Mouse (Mus musculus): ENCODE data around the gene Tm9sf3. TPM values are rescaled to one million over a fixed set of nuclear protein-coding genes. Genes with fewer than 3 reads are reported as not detected.

The Tm9sf3 gene
- polyA plus RNA-seq, 1 experiment from 2014 or later = 87.9 TPM

- Histone ChIP-seq H3K27ac (replicated peaks) (no peak overlapping the region), H3K27me3 (replicated peaks) (peaks cover 14% of the 10 kb centered on the region; the same call in 1 of the 2 replicates), H3K4me1 (peaks cover 21% of the 10 kb centered on the region), H3K9ac (no peak overlapping the region), H3K4me2 (no peak overlapping the region), H3K9me3 (no peaks in the 10 kb centered on the region), H3K4me3 (no peak overlapping the region), H3K36me3 (no peaks in the 10 kb centered on the region)
- 36% methylated on average over 6 of the region's 6 CpGs for WGBS
- ATAC-seq (ENCODE audit: extremely low read depth, insufficient number of reproducible peaks, low FRiP score, low TSS enrichment) = no peak
Observed at GRCm38 (mm10) chr19:41284515-41284914, 20.7 kb upstream of the Tm9sf3 start.

- Histone ChIP-seq H3K9ac (peak overlapping the region; percentile 14; the same call in 1 of the 2 replicates), H3K9me3 (no peaks in the 10 kb centered on the region), H3K4me1 (peaks cover 21% of the 10 kb centered on the region), H3K27me3 (replicated peaks) (peaks cover 14% of the 10 kb centered on the region; the same call in 1 of the 2 replicates), H3K36me3 (no peaks in the 10 kb centered on the region), H3K4me3 (no peak overlapping the region), H3K4me2 (peak overlapping the region; percentile 37), H3K27ac (replicated peaks) (no peak overlapping the region; the same call in 1 of the 2 replicates)
- no peak for ATAC-seq (ENCODE audit: extremely low read depth, insufficient number of reproducible peaks, low FRiP score, low TSS enrichment)
- 51% methylated on average over 5 of the region's 5 CpGs for WGBS
Observed at GRCm38 (mm10) chr19:41282718-41283117, 18.9 kb upstream of the Tm9sf3 start.

GRCm38 (mm10) chr19:41282216-41282615, 18.4 kb upstream of the Tm9sf3 start:
- WGBS = 72% methylated on average over 4 of the region's 4 CpGs
- Histone ChIP-seq H3K4me1 (peaks cover 21% of the 10 kb centered on the region), H3K4me2 (no peak overlapping the region), H3K9me3 (no peaks in the 10 kb centered on the region), H3K9ac (no peak overlapping the region), H3K36me3 (no peaks in the 10 kb centered on the region), H3K27ac (replicated peaks) (no peak overlapping the region; the same call in 1 of the 2 replicates), H3K4me3 (no peak overlapping the region), H3K27me3 (replicated peaks) (peaks cover 9% of the 10 kb centered on the region; the same call in 1 of the 2 replicates)
- ATAC-seq (ENCODE audit: extremely low read depth, insufficient number of reproducible peaks, low FRiP score, low TSS enrichment) = no peak

- Histone ChIP-seq H3K4me2 (no peak overlapping the region), H3K27ac (replicated peaks) (no peak overlapping the region), H3K4me3 (no peak overlapping the region), H3K36me3 (no peaks in the 10 kb centered on the region), H3K9me3 (no peaks in the 10 kb centered on the region), H3K4me1 (peaks cover 21% of the 10 kb centered on the region), H3K9ac (no peak overlapping the region), H3K27me3 (replicated peaks) (no peaks in the 10 kb centered on the region)
- WGBS = 66% methylated on average over 8 of the region's 8 CpGs
- ATAC-seq (ENCODE audit: extremely low read depth, insufficient number of reproducible peaks, low FRiP score, low TSS enrichment) = no peak
Observed at GRCm38 (mm10) chr19:41279724-41280244, 16.0 kb upstream of the Tm9sf3 start.

GRCm38 (mm10) chr19:41278606-41279005, 14.8 kb upstream of the Tm9sf3 start:
- H3K27me3 ChIP-seq (replicated peaks) = no peaks in the 10 kb centered on the region
- H3K36me3 ChIP-seq = no peaks in the 10 kb centered on the region
- peaks cover 17% of the 10 kb centered on the region for H3K4me1 ChIP-seq
- no peak overlapping the region for H3K9ac ChIP-seq
- no peak overlapping the region for H3K4me2 ChIP-seq
- no peak for ATAC-seq (ENCODE audit: extremely low read depth, insufficient number of reproducible peaks, low FRiP score, low TSS enrichment)
- H3K27ac ChIP-seq (replicated peaks) = no peak overlapping the region
- H3K4me3 ChIP-seq = no peak overlapping the region
- WGBS = 70% methylated on average over 7 of the region's 7 CpGs
- no peaks in the 10 kb centered on the region for H3K9me3 ChIP-seq

GRCm38 (mm10) chr19:41275588-41275987, 11.8 kb upstream of the Tm9sf3 start:
- WGBS = 55% methylated on average over 3 of the region's 3 CpGs
- no peak overlapping the region for H3K27ac ChIP-seq (replicated peaks)
- no peak for ATAC-seq (ENCODE audit: extremely low read depth, insufficient number of reproducible peaks, low FRiP score, low TSS enrichment)
- no peak overlapping the region for H3K9ac ChIP-seq
- H3K4me2 ChIP-seq = no peak overlapping the region
- H3K4me1 ChIP-seq = no peaks in the 10 kb centered on the region
- H3K4me3 ChIP-seq = no peak overlapping the region
- no peaks in the 10 kb centered on the region for H3K9me3 ChIP-seq
- no peaks in the 10 kb centered on the region for H3K36me3 ChIP-seq
- no peaks in the 10 kb centered on the region for H3K27me3 ChIP-seq (replicated peaks)

- Histone ChIP-seq H3K27ac (replicated peaks) (no peak overlapping the region), H3K9me3 (no peaks in the 10 kb centered on the region), H3K27me3 (replicated peaks) (no peaks in the 10 kb centered on the region), H3K4me1 (peaks cover 5% of the 10 kb centered on the region), H3K36me3 (no peaks in the 10 kb centered on the region), H3K4me2 (no peak overlapping the region), H3K4me3 (no peak overlapping the region), H3K9ac (no peak overlapping the region)
- 71% methylated on average over 7 of the region's 7 CpGs for WGBS
- ATAC-seq (ENCODE audit: extremely low read depth, insufficient number of reproducible peaks, low FRiP score, low TSS enrichment) = no peak
Observed at GRCm38 (mm10) chr19:41270906-41271305, 7.1 kb upstream of the Tm9sf3 start.

- Histone ChIP-seq H3K4me1 (peaks cover 5% of the 10 kb centered on the region), H3K9ac (no peak overlapping the region), H3K36me3 (no peaks in the 10 kb centered on the region), H3K4me3 (no peak overlapping the region), H3K4me2 (no peak overlapping the region), H3K9me3 (no peaks in the 10 kb centered on the region), H3K27ac (replicated peaks) (no peak overlapping the region; the same call in 1 of the 2 replicates), H3K27me3 (replicated peaks) (no peaks in the 10 kb centered on the region)
- WGBS = 44% methylated on average over 9 of the region's 9 CpGs
- no peak for ATAC-seq (ENCODE audit: extremely low read depth, insufficient number of reproducible peaks, low FRiP score, low TSS enrichment)
Observed at GRCm38 (mm10) chr19:41270151-41270727, 6.4 kb upstream of the Tm9sf3 start.

- Histone ChIP-seq H3K4me1 (peaks cover 25% of the 10 kb centered on the region), H3K9ac (no peak overlapping the region), H3K4me2 (no peak overlapping the region), H3K27me3 (replicated peaks) (no peaks in the 10 kb centered on the region), H3K9me3 (no peaks in the 10 kb centered on the region), H3K36me3 (no peaks in the 10 kb centered on the region), H3K4me3 (no peak overlapping the region), H3K27ac (replicated peaks) (no peak overlapping the region)
- WGBS = 52% methylated on average over 8 of the region's 8 CpGs
- ATAC-seq (ENCODE audit: extremely low read depth, insufficient number of reproducible peaks, low FRiP score, low TSS enrichment) = no peak
Observed at GRCm38 (mm10) chr19:41266251-41266901, 2.6 kb upstream of the Tm9sf3 start.

GRCm38 (mm10) chr19:41264331-41264799, 568 bp upstream of the Tm9sf3 start:
- Histone ChIP-seq H3K27me3 (replicated peaks) (no peaks in the 10 kb centered on the region), H3K27ac (replicated peaks) (peak overlapping the region; percentile 99), H3K4me2 (peak overlapping the region; percentile 75), H3K9ac (peak overlapping the region; percentile 94), H3K4me1 (peaks cover 39% of the 10 kb centered on the region), H3K4me3 (peak overlapping the region; percentile 96), H3K36me3 (peaks cover 5% of the 10 kb centered on the region; the same call in 1 of the 2 replicates), H3K9me3 (no peaks in the 10 kb centered on the region)
- 26% methylated on average over 13 of the region's 13 CpGs for WGBS
- no peak for ATAC-seq (ENCODE audit: extremely low read depth, insufficient number of reproducible peaks, low FRiP score, low TSS enrichment)

- WGBS = 4% methylated on average over 50 of the region's 51 CpGs
- peak overlapping the region; percentile 96 for H3K4me3 ChIP-seq
- no peaks in the 10 kb centered on the region for H3K9me3 ChIP-seq
- peak overlapping the region; percentile 75 for H3K4me2 ChIP-seq
- ATAC-seq (ENCODE audit: extremely low read depth, insufficient number of reproducible peaks, low FRiP score, low TSS enrichment) = peak; percentile 65
- H3K9ac ChIP-seq = peak overlapping the region; percentile 94
- peaks cover 5% of the 10 kb centered on the region; the same call in 1 of the 2 replicates for H3K36me3 ChIP-seq
- H3K27me3 ChIP-seq (replicated peaks) = no peaks in the 10 kb centered on the region
- peaks cover 51% of the 10 kb centered on the region for H3K4me1 ChIP-seq
- H3K27ac ChIP-seq (replicated peaks) = peak overlapping the region; percentile 99
Observed at GRCm38 (mm10) chr19:41262712-41263629, 826 bp downstream of the Tm9sf3 start.
